ENCODE assay signal across 23 mouse cellular contexts in genomic region chr16:87291716-87292115, GRCm38 (mm10).
DNase-seq lines count a peak whose midpoint lies in the region; ATAC-seq and TF ChIP-seq lines count a peak whose summit lies in the region.
"Had no signal": no experiment of that assay in that cellular context is flagged by ENCODE, and none has a peak within 500 bp of the region (broad histone marks: within the 10 kb centered on the region; RNA-seq: fewer than 3 reads in every experiment).

No protein-coding gene starts in this region.

- intact Hi-C loops in heart, postnatal 36 days (cut with DNase I): no loop called here

- in situ Hi-C loops in Patski (cut with MboI; ENCODE audit: low pct_unique_long_range_greater_than_20kb): no loop called here

- no peaks in the 10 kb centered on the region for H3K36me3 ChIP-seq in kidney, embryonic 14.5 days (ENCODE audit: control insufficient read depth, insufficient read depth, low read length)
- no peaks in the 10 kb centered on the region for H3K36me3 ChIP-seq in lung, postnatal 0 days (ENCODE audit: insufficient read depth, low read length)
- H3K36me3 ChIP-seq: embryonic facial prominence, embryonic 13.5 days; embryonic facial prominence, embryonic 15.5 days; forebrain, embryonic 15.5 days had no signal

- no peak overlapping the region for H3K4me2 ChIP-seq in kidney, embryonic 14.5 days (replicated peaks; ENCODE audit: low read depth, low read length)
- no peak overlapping the region for H3K4me2 ChIP-seq in lung, postnatal 0 days (replicated peaks; ENCODE audit: low read depth, low read length)
- H3K4me2 ChIP-seq: embryonic facial prominence, embryonic 13.5 days; embryonic facial prominence, embryonic 15.5 days; forebrain, embryonic 13.5 days; forebrain, embryonic 15.5 days had no signal

- H3K4me1 ChIP-seq in kidney, embryonic 14.5 days (ENCODE audit: control insufficient read depth, insufficient read depth, low read length): no peaks in the 10 kb centered on the region
- H3K4me1 ChIP-seq in lung, postnatal 0 days (ENCODE audit: insufficient read depth, low read depth, low read length): no peaks in the 10 kb centered on the region
- H3K4me1 ChIP-seq: embryonic facial prominence, embryonic 13.5 days; embryonic facial prominence, embryonic 15.5 days; forebrain, embryonic 13.5 days; forebrain, embryonic 15.5 days had no signal

- no peak overlapping the region for H3K9ac ChIP-seq in kidney, embryonic 14.5 days (ENCODE audit: low read depth, low read length)
- H3K9ac ChIP-seq in lung, postnatal 0 days (replicated peaks; ENCODE audit: low read depth): no peak overlapping the region
- H3K9ac ChIP-seq: embryonic facial prominence, embryonic 13.5 days; embryonic facial prominence, embryonic 15.5 days; forebrain, embryonic 13.5 days; forebrain, embryonic 15.5 days; forebrain, postnatal 0 days had no signal

- TF ChIP-seq CTCF in lung, postnatal 0 days (IDR thresholded peaks at IDR 0.05): no peak
- no peak for TF ChIP-seq CTCF in Patski (IDR thresholded peaks at IDR 0.05)

- TF ChIP-seq EP300 in lung, postnatal 0 days (IDR thresholded peaks at IDR 0.05): no peak

- ATAC-seq in kidney, embryonic 14.5 days (ENCODE audit: low FRiP score, low TSS enrichment): 0 out of 2 replicates have a peak, but pooled peaks have one; percentile 49
- ATAC-seq in lung, postnatal 0 days: peak; percentile 52
- ATAC-seq in Patski: peak; percentile 39
- ATAC-seq in erythroblast, adult 5-6 weeks (replicated peaks; ENCODE audit: low FRiP score, poor library complexity, severe bottlenecking): no peak
- ATAC-seq: forebrain, embryonic 13.5 days; forebrain, embryonic 15.5 days; forebrain, postnatal 0 days had no signal

- POLR2A ChIA-PET in Patski (lab: Charles Lee): no interaction called here

- H3K27me3 ChIP-seq in kidney, embryonic 14.5 days (ENCODE audit: control insufficient read depth, insufficient read depth, low read length): no peaks in the 10 kb centered on the region
- H3K27me3 ChIP-seq in lung, postnatal 0 days (replicated peaks; ENCODE audit: insufficient read depth, low read length): no peaks in the 10 kb centered on the region
- no peaks in the 10 kb centered on the region for H3K27me3 ChIP-seq in Patski
- H3K27me3 ChIP-seq: embryonic facial prominence, embryonic 13.5 days; embryonic facial prominence, embryonic 15.5 days; forebrain, embryonic 13.5 days; forebrain, embryonic 15.5 days had no signal

- WGBS in kidney, embryonic 14.5 days: 58% methylated on average over 2 of the region's 2 CpGs
- WGBS in lung, postnatal 0 days: 60% methylated on average over 2 of the region's 2 CpGs

- H3K4me3 ChIP-seq in kidney, embryonic 14.5 days (ENCODE audit: low read length): no peak overlapping the region
- no peak overlapping the region for H3K4me3 ChIP-seq in lung, postnatal 0 days (ENCODE audit: low read depth, low read length)
- H3K4me3 ChIP-seq: embryonic facial prominence, embryonic 13.5 days; embryonic facial prominence, embryonic 15.5 days; forebrain, embryonic 13.5 days; forebrain, embryonic 15.5 days had no signal

- no peaks in the 10 kb centered on the region for H3K9me3 ChIP-seq in kidney, embryonic 14.5 days (ENCODE audit: control insufficient read depth, low read length)
- no peaks in the 10 kb centered on the region for H3K9me3 ChIP-seq in lung, postnatal 0 days (ENCODE audit: low read length)
- H3K9me3 ChIP-seq: embryonic facial prominence, embryonic 13.5 days; embryonic facial prominence, embryonic 15.5 days; forebrain, embryonic 13.5 days; forebrain, embryonic 15.5 days had no signal

- CTCF ChIA-PET in Patski (lab: Charles Lee): interaction anchor here (1.3 kb wide), 1 partner anchor 16 kb away, joined by 3 read pairs; no protein-coding TSS in a partner anchor

- peak; percentile 70 for DNase-seq in heart, adult 11 months
- DNase-seq in heart, postnatal 36 days: no peak
- no peak for DNase-seq in kidney, postnatal 4 days
- DNase-seq in lung, postnatal 0 days (ENCODE audit: low spot score): peak; percentile 51
- DNase-seq in lung, postnatal 4 days: no peak
- no peak for DNase-seq in Patski (ENCODE audit: low read depth, low spot score)
- DNase-seq: adrenal gland, adult 2 months; adrenal gland, postnatal 10 days; adrenal gland, postnatal 25 days; cerebellum, adult 11 months; cerebellum, adult 18-20 months; cerebellum, adult 8-10 months; cerebellum, adult 9-11 months; cerebellum, postnatal 14 days; cerebellum, postnatal 36 days; embryo, embryonic 11 days had no signal

- no peak overlapping the region for H3K27ac ChIP-seq in kidney, embryonic 14.5 days (ENCODE audit: low read depth, low read length)
- no peak overlapping the region for H3K27ac ChIP-seq in lung, postnatal 0 days (ENCODE audit: low read length)
- H3K27ac ChIP-seq: embryonic facial prominence, embryonic 13.5 days; embryonic facial prominence, embryonic 15.5 days; forebrain, embryonic 13.5 days; forebrain, embryonic 15.5 days had no signal

Comparison
In these comparisons a context has a peak if more than half of its experiments do, and no peak if none do; other contexts are left out.
1. DNase-seq: peak in heart, adult 11 months (single experiment) and lung, postnatal 0 days (single experiment); none in heart, postnatal 36 days (0 of 2), kidney, postnatal 4 days (0 of 2), lung, postnatal 4 days (0 of 2) and Patski (single experiment).